Mouse (Mus musculus) small intestine, adult 2 months (tissue): ENCODE data around the gene Sesn2.

Experiments used
- CTCF ChIP-seq: fragments of 200-500 bp; IDR thresholded peaks from 2 replicates; pipeline ENCODE4 v1.5.1; 2012; ENCODE audit warnings: low read depth, mild to moderate bottlenecking, control low read depth, inconsistent platforms, low read length, moderate library complexity, mixed read lengths; ENCODE audit not compliant: insufficient replicate concordance, insufficient read length; ENCODE audit errors: extremely low read depth
- POLR2A ChIP-seq: fragments of 200-500 bp; IDR thresholded peaks from 2 replicates; pipeline ENCODE4 v1.6.1; 2012; ENCODE audit warnings: low read depth, mild to moderate bottlenecking, control low read depth, inconsistent platforms, low read length, moderate library complexity

GRCm38 (mm10) chr4:132542724-132543123, 32.4 kb upstream of the Sesn2 start:
- TF ChIP-seq CTCF, result no peak
- TF ChIP-seq POLR2A, result no peak
